In the genomic region with DNA sequence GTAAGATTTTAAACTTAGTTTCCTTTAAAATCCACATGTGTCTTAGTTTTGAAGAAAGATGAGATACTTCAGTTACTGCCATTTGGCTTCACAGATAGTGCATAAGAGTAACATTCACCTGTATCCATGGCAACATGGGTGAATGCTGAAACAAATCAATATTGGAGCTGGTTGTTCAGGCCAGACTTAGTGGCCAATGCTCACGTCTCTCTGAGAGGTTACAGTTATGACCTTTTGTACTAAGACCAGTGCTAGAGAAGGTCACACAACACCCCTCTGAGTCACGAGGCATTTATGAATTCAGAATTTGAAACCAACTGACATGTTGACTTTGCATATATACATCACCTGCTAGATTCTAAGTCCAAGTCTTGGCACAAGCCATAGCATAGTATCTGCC, we compare ENCODE assay signal across 21 mouse cellular contexts. TPM values are rescaled to one million over a fixed set of nuclear protein-coding genes. Genes with fewer than 3 reads are reported as not detected.
"Had no signal": no experiment of that assay in that cellular context is flagged by ENCODE, and none has a peak within 500 bp of the region (broad histone marks: within the 10 kb centered on the region; RNA-seq: fewer than 3 reads in every experiment).

No protein-coding gene starts in this region.

- ATAC-seq: lung, postnatal 0 days; midbrain, embryonic 16.5 days had no signal

- H3K4me1 ChIP-seq: lung, embryonic 15.5 days; midbrain, embryonic 10.5 days; midbrain, embryonic 12.5 days had no signal

- H3K9me3 ChIP-seq: lung, embryonic 15.5 days; midbrain, embryonic 10.5 days; midbrain, embryonic 12.5 days; neural tube, embryonic 13.5 days; neural tube, embryonic 15.5 days had no signal

- H3K9ac ChIP-seq: lung, embryonic 15.5 days; midbrain, embryonic 12.5 days; neural tube, embryonic 13.5 days; neural tube, embryonic 15.5 days had no signal

- DNase-seq: lung, adult 2 months; lung, postnatal 14 days; lung, postnatal 36 days; midbrain, embryonic 14.5 days; retina, postnatal 1 day; right cerebral cortex, adult 18-20 months; right cerebral cortex, postnatal 25 days; right cerebral cortex, postnatal 4 days; spleen, adult 18-20 months; thymus, adult 18-20 months; thymus, postnatal 14 days; thymus, postnatal 36 days had no signal

- H3K36me3 ChIP-seq: lung, embryonic 15.5 days; midbrain, embryonic 10.5 days; midbrain, embryonic 12.5 days; neural tube, embryonic 13.5 days; neural tube, embryonic 15.5 days had no signal

- H3K4me3 ChIP-seq: lung, embryonic 15.5 days; midbrain, embryonic 10.5 days; midbrain, embryonic 12.5 days; myocyte; neural tube, embryonic 13.5 days; neural tube, embryonic 15.5 days had no signal

- H3K4me2 ChIP-seq: lung, embryonic 15.5 days; midbrain, embryonic 12.5 days; neural tube, embryonic 13.5 days; neural tube, embryonic 15.5 days had no signal

- H3K27ac ChIP-seq: lung, embryonic 15.5 days; midbrain, embryonic 10.5 days; midbrain, embryonic 12.5 days; neural tube, embryonic 13.5 days; neural tube, embryonic 15.5 days had no signal

- H3K27me3 ChIP-seq: lung, embryonic 15.5 days; midbrain, embryonic 12.5 days; neural tube, embryonic 13.5 days; neural tube, embryonic 15.5 days had no signal

RNA-seq across cellular contexts. Expression of a gene that starts 4.9 kb away (rescaled TPM):
- polyA plus RNA-seq: midbrain, embryonic 10.5 days; midbrain, embryonic 12.5 days; midbrain, embryonic 16.5 days; thymus, postnatal 0 days had no signal
